Mouse (Mus musculus) bone marrow, adult 2 months (tissue): ENCODE measurements around the gene Nubpl.

Experiments used
- CTCF ChIP-seq: fragments of 200-500 bp; IDR thresholded peaks from 2 replicates; pipeline ENCODE4 v1.5.1; 2011; ENCODE audit warnings: low read length, control low read depth; ENCODE audit not compliant: control insufficient read depth, insufficient read depth
- POLR2A ChIP-seq: fragments of 200-500 bp; IDR thresholded peaks from 2 replicates; pipeline ENCODE4 v1.6.1; 2011; ENCODE audit warnings: low read depth, mild to moderate bottlenecking, control low read depth, low read length, borderline replicate concordance; ENCODE audit not compliant: control insufficient read depth

DNA sequence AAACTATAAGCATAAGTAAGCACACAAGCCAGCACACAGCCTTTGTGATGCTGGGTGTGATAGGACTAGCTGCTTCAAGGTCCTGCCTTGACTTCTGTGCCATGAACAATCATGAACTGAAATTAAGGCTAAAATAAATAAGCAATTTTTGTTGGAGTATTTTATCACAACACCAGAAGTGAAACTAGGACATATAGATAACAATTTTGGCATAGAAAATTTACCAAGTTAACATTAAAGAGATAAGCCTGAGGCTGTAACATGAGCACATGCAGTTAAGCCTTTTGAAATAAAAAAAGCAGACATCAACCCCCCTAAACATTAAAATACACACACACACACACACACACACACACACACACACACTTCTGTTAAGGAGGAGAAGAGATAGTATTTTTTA is 66.9 kb downstream of the Nubpl start:
- TF ChIP-seq CTCF (no peak), POLR2A (no peak)
